Mouse (Mus musculus) left cerebral cortex, adult 8-10 months (tissue): Measurements from ENCODE around the gene Vmn1r1. TPM values are rescaled to one million over a fixed set of nuclear protein-coding genes. Genes with fewer than 3 reads are reported as not detected.

Experiments
- total RNA-seq, 4 experiments: library from RNA; stranded (reverse); gene quantifications; 2 replicates each; pipeline ENCODE4 v1.2.4; 2022

The Vmn1r1 gene
- total RNA-seq, 4 experiments from 2014 or later: not detected

Other genes starting within 250 kb of the Vmn1r1 start
- gene Enah, start 144.5 kb downstream of the Vmn1r1 start, total RNA-seq: 100 to 1,000 TPM; 153 to 192 (median 162) TPM
- gene Srp9, start 39.7 kb downstream of the Vmn1r1 start, total RNA-seq: 10 to 100 TPM; 53.4 to 66.8 (median 60.4) TPM
- gene Degs1, start 118.3 kb upstream of the Vmn1r1 start, total RNA-seq: 10 to 100 TPM; 73.6 to 84.7 (median 79.1) TPM
- gene Fbxo28, start 177.1 kb upstream of the Vmn1r1 start, total RNA-seq: 10 to 100 TPM; 45.3 to 49.9 (median 48.9) TPM
- gene Trp53bp2, start 244.7 kb upstream of the Vmn1r1 start, total RNA-seq: 10 to 100 TPM; 23.8 to 34.0 (median 26.8) TPM